Mouse (Mus musculus) testis, adult 2 months (tissue): ENCODE measurements around the gene Atl2.

Source experiments
- CTCF ChIP-seq: fragments of 200-500 bp; IDR thresholded peaks from 2 replicates; pipeline ENCODE4 v1.5.1; 2012; ENCODE audit warnings: low read depth, mild to moderate bottlenecking, inconsistent platforms, low read length, moderate library complexity; ENCODE audit not compliant: control insufficient read depth, insufficient read depth, insufficient replicate concordance
- POLR2A ChIP-seq: fragments of 200-500 bp; IDR thresholded peaks from 2 replicates; pipeline ENCODE4 v1.6.1; 2012; ENCODE audit warnings: low read depth, mild to moderate bottlenecking, inconsistent platforms, low read length, moderate library complexity; ENCODE audit not compliant: control insufficient read depth

DNA sequence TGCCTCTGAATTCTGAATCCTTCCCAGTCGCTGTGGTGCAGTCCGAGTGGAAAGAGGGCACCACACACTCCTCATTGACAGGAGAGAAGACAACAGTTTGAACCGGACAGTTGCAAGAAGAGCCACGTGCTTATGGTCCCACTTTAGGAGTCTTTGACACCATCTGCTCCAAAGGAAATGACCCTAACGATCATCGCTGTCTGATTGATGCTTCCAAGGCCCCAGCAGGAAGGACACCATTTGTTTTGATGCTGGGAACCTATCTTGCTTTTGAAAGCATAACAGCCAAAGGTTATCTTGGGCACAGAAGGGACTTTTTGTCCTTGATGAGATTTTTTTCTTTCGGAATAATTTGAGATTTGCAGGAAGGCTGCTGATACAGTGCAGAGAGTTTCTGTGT, 58.9 kb downstream of the Atl2 start:
- TF ChIP-seq CTCF = no peak
- no peak for TF ChIP-seq POLR2A
